Mouse (Mus musculus) small intestine, adult 2 months (tissue): ENCODE results near the gene Barx2.

Experiments
- CTCF ChIP-seq: fragments of 200-500 bp; IDR thresholded peaks from 2 replicates; pipeline ENCODE4 v1.5.1; 2012; ENCODE audit warnings: low read depth, mild to moderate bottlenecking, control low read depth, inconsistent platforms, low read length, moderate library complexity, mixed read lengths; ENCODE audit not compliant: insufficient replicate concordance, insufficient read length; ENCODE audit errors: extremely low read depth
- POLR2A ChIP-seq: fragments of 200-500 bp; IDR thresholded peaks from 2 replicates; pipeline ENCODE4 v1.6.1; 2012; ENCODE audit warnings: low read depth, mild to moderate bottlenecking, control low read depth, inconsistent platforms, low read length, moderate library complexity

- TF ChIP-seq POLR2A (no peak), CTCF (no peak)
Observed at GRCm38 (mm10) chr9:31931255-31931654, 18.0 kb upstream of the Barx2 start.
